In genomic region chr10:76001160-76001559, GRCm38 (mm10) we compare ENCODE assay signal across 25 mouse cellular contexts. TPM values are rescaled to one million over a fixed set of nuclear protein-coding genes. Genes with fewer than 3 reads are reported as not detected.
DNase-seq lines count a peak whose midpoint lies in the region; ATAC-seq lines count a peak whose summit lies in the region.
"Had no signal": no experiment of that assay in that cellular context is flagged by ENCODE, and none has a peak within 500 bp of the region (broad histone marks: within the 10 kb centered on the region; RNA-seq: fewer than 3 reads in every experiment).

No protein-coding gene starts in this region.

- H3K4me3 ChIP-seq in heart, embryonic 11.5 days (ENCODE audit: low read depth, low read length), result no peak overlapping the region
- no peak overlapping the region for H3K4me3 ChIP-seq in limb, embryonic 13.5 days
- H3K4me3 ChIP-seq: embryonic facial prominence, embryonic 15.5 days; forebrain, embryonic 10.5 days; hindbrain, embryonic 15.5 days; liver, embryonic 13.5 days; lung, embryonic 15.5 days; midbrain, embryonic 12.5 days had no signal

- peak overlapping the region; percentile 41 for H3K4me2 ChIP-seq in heart, embryonic 11.5 days
- H3K4me2 ChIP-seq in limb, embryonic 13.5 days (replicated peaks), result 0 out of 2 replicates have a peak overlapping the region, but pooled peaks have one; percentile 7
- H3K4me2 ChIP-seq: embryonic facial prominence, embryonic 15.5 days; hindbrain, embryonic 15.5 days; liver, embryonic 13.5 days; lung, embryonic 15.5 days; midbrain, embryonic 12.5 days had no signal

- H3K9ac ChIP-seq in heart, embryonic 11.5 days (ENCODE audit: low read depth, low read length), result no peak overlapping the region
- H3K9ac ChIP-seq in limb, embryonic 13.5 days, result no peak overlapping the region
- H3K9ac ChIP-seq: embryonic facial prominence, embryonic 15.5 days; hindbrain, embryonic 15.5 days; liver, embryonic 13.5 days; lung, embryonic 15.5 days; midbrain, embryonic 12.5 days had no signal

- 0 out of 2 replicates have a peak, but pooled peaks cover 5% of the 10 kb centered on the region for H3K4me1 ChIP-seq in heart, embryonic 11.5 days (ENCODE audit: control insufficient read depth, insufficient read depth, low read length)
- 0 out of 2 replicates have a peak, but pooled peaks cover 4% of the 10 kb centered on the region for H3K4me1 ChIP-seq in limb, embryonic 13.5 days
- H3K4me1 ChIP-seq: embryonic facial prominence, embryonic 15.5 days; liver, embryonic 13.5 days; lung, embryonic 15.5 days had no signal

- H3K36me3 ChIP-seq in heart, embryonic 11.5 days (ENCODE audit: control insufficient read depth, insufficient read depth, low read length), result no peaks in the 10 kb centered on the region
- no peaks in the 10 kb centered on the region for H3K36me3 ChIP-seq in limb, embryonic 13.5 days
- H3K36me3 ChIP-seq: embryonic facial prominence, embryonic 15.5 days; forebrain, embryonic 10.5 days; hindbrain, embryonic 15.5 days; liver, embryonic 13.5 days; lung, embryonic 15.5 days; midbrain, embryonic 12.5 days had no signal

- 23% methylated on average over 7 of the region's 7 CpGs for WGBS in heart, embryonic 11.5 days (ENCODE audit: insufficient replicate concordance)
- 34% methylated on average over 6 of the region's 7 CpGs for WGBS in limb, embryonic 13.5 days

- no peak overlapping the region for H3K27ac ChIP-seq in heart, embryonic 11.5 days (ENCODE audit: low read depth, low read length)
- H3K27ac ChIP-seq in limb, embryonic 13.5 days, result no peak overlapping the region
- H3K27ac ChIP-seq: embryonic facial prominence, embryonic 15.5 days; forebrain, embryonic 10.5 days; hindbrain, embryonic 15.5 days; liver, embryonic 13.5 days; lung, embryonic 15.5 days; macrophage; midbrain, embryonic 12.5 days had no signal

- DNase-seq in adrenal gland, postnatal 36 days, result peak; percentile 7 to 14
- DNase-seq in adrenal gland, adult 8-10 months, result no peak
- DNase-seq in heart, adult 9 months (ENCODE audit: low spot score in 2 of 2), result no peak
- peak; percentile 6 to 16 for DNase-seq in kidney, postnatal 4 days
- DNase-seq in kidney, postnatal 14 days, result no peak
- no peak for DNase-seq in layer of hippocampus, postnatal 10 days (ENCODE audit: low spot score in 2 of 2)
- DNase-seq: gastrocnemius, postnatal 10 days; layer of hippocampus, postnatal 36 days; liver, embryonic 13.5 days; right cerebral cortex, adult 18-20 months; thymus, postnatal 4 days had no signal

- no peak for ATAC-seq in heart, embryonic 11.5 days (replicated peaks; ENCODE audit: insufficient number of reproducible peaks, low FRiP score, low TSS enrichment)
- no peak for ATAC-seq in limb, embryonic 13.5 days (ENCODE audit: low FRiP score, low read depth)
- ATAC-seq: activated CD4-positive, CD25-positive, alpha-beta regulatory T cell, adult 4 months; intestine, postnatal 0 days; Patski had no signal

- no peaks in the 10 kb centered on the region for H3K9me3 ChIP-seq in heart, embryonic 11.5 days (replicated peaks; ENCODE audit: control insufficient read depth, low read length)
- H3K9me3 ChIP-seq in limb, embryonic 13.5 days, result no peaks in the 10 kb centered on the region
- H3K9me3 ChIP-seq: embryonic facial prominence, embryonic 15.5 days; forebrain, embryonic 10.5 days; hindbrain, embryonic 15.5 days; liver, embryonic 13.5 days; lung, embryonic 15.5 days; midbrain, embryonic 12.5 days had no signal

- H3K27me3 ChIP-seq in heart, embryonic 11.5 days (ENCODE audit: control insufficient read depth, insufficient read depth, low read length), result no peaks in the 10 kb centered on the region
- no peaks in the 10 kb centered on the region for H3K27me3 ChIP-seq in limb, embryonic 13.5 days
- H3K27me3 ChIP-seq: CH12.LX; embryonic facial prominence, embryonic 15.5 days; hindbrain, embryonic 15.5 days; liver, embryonic 13.5 days; lung, embryonic 15.5 days had no signal

RNA-seq across cellular contexts. Expression of gene Zfp280b, which starts 31.3 kb away (rescaled TPM):
- 1 to 10 TPM; 8.5 to 8.8 TPM for total RNA-seq in adrenal gland, postnatal 36 days (2021)
- 10 to 100 TPM in 2 of 4 experiments, 1 to 10 TPM in 2; 8.7 to 10.4 (median 9.5) TPM for total RNA-seq in adrenal gland, adult 8-10 months (2022)
- 22.0 and 23.6 TPM in 2 replicates for polyA plus RNA-seq in heart, embryonic 11.5 days (2014; fragmentation: Nextera tagmentation; extraction: Ambion mirVana)
- 22.1 and 22.5 TPM in 2 replicates for polyA plus RNA-seq in limb, embryonic 13.5 days (2015; fragmentation: Nextera tagmentation; extraction: Ambion mirVana)
- total RNA-seq in layer of hippocampus, postnatal 10 days (2021), result 10 to 100 TPM in 1 of 2 experiments, 1 to 10 TPM in 1; 9.1 to 11.2 TPM

RNA-seq across cellular contexts. Expression of gene Gm5134, which starts 46.8 kb away (rescaled TPM):
- total RNA-seq in adrenal gland, postnatal 36 days (2021), result not detected
- not detected for total RNA-seq in adrenal gland, adult 8-10 months (2022)
- polyA plus RNA-seq in heart, embryonic 11.5 days (2014; fragmentation: Nextera tagmentation; extraction: Ambion mirVana), result 0.18 TPM in 1 of 2 replicates, not detected in the other
- 0.11 TPM in 1 of 2 replicates, not detected in the other for polyA plus RNA-seq in limb, embryonic 13.5 days (2015; fragmentation: Nextera tagmentation; extraction: Ambion mirVana)
- total RNA-seq in layer of hippocampus, postnatal 10 days (2021), result not detected
- total RNA-seq: gastrocnemius, postnatal 10 days; left cerebral cortex, postnatal 36 days had no signal
- polyA plus RNA-seq: embryonic facial prominence, embryonic 15.5 days; hindbrain, embryonic 15.5 days; intestine, postnatal 0 days; macrophage; midbrain, embryonic 12.5 days; Patski had no signal

RNA-seq across cellular contexts. Expression of gene Vpreb3, which starts 58.3 kb away (rescaled TPM):
- not detected for total RNA-seq in adrenal gland, postnatal 36 days (2021)
- under 1 TPM in 1 of 4 experiments, not detected in 3; 0.65 TPM for total RNA-seq in adrenal gland, adult 8-10 months (2022)
- 0.89 and 0.92 TPM in 2 replicates for polyA plus RNA-seq in heart, embryonic 11.5 days (2014; fragmentation: Nextera tagmentation; extraction: Ambion mirVana)
- 0.33 and 0.66 TPM in 2 replicates for polyA plus RNA-seq in limb, embryonic 13.5 days (2015; fragmentation: Nextera tagmentation; extraction: Ambion mirVana)
- not detected for total RNA-seq in layer of hippocampus, postnatal 10 days (2021)
- total RNA-seq: layer of hippocampus, postnatal 36 days; left cerebral cortex, postnatal 36 days had no signal
- polyA plus RNA-seq: frontal cortex, adult 2 months; intestine, postnatal 0 days; macrophage; Patski had no signal

Comparison
In these comparisons a context has a peak if more than half of its experiments do, and no peak if none do; other contexts are left out.
1. DNase-seq: peak in adrenal gland, postnatal 36 days (2 of 2) and kidney, postnatal 4 days (2 of 2); none in adrenal gland, adult 8-10 months (single experiment), heart, adult 9 months (0 of 2), kidney, postnatal 14 days (single experiment) and layer of hippocampus, postnatal 10 days (0 of 2).